Mouse (Mus musculus): ENCODE data around the gene Pank3.

DNA sequence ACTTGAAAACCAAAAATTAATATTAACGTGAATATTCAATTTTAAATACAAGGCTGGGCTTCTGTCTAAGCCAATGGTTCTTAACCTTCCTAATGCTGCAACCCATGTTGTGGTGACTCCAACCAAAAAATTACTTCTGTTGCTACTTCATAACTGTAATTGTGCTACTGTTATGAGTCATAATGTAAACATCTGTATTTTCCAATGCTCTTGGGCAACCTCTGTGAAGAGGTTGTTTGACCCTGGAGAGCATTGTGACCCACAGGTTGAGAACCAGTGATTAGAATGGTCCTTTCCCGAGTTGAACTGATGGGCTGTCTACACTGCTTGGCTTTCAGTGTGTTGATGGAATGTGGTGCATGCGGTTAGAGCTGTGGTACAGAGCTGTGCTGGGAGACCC lies 7.2 kb downstream of the Pank3 start:
- TF ChIP-seq CTCF (IDR thresholded peaks at IDR 0.05; ENCODE audit: control insufficient read depth, insufficient read depth, insufficient read length) = no peak
- no peak for TF ChIP-seq MYOD1 (IDR thresholded peaks at IDR 0.05; ENCODE audit: control insufficient read depth, insufficient read length, low read depth)
- no peak for TF ChIP-seq USF1 (IDR thresholded peaks at IDR 0.05; ENCODE audit: low read depth)

Data from C2C12 (cell line).